Mouse (Mus musculus): ENCODE data around the gene Fbxl15.

GRCm38 (mm10) chr19:46363294-46364009, 35.5 kb downstream of the Fbxl15 start:
- TF ChIP-seq CTCF (IDR thresholded peaks at IDR 0.05; ENCODE audit: low read depth): no peak
- no peak for TF ChIP-seq EP300 (IDR thresholded peaks at IDR 0.05; ENCODE audit: low read depth)

All from heart, postnatal 0 days (tissue).